Mouse (Mus musculus) myocyte (in vitro differentiated cells): ENCODE data around the gene Pdlim1.

ENCODE experiments used
- MYOG ChIP-seq, 3 experiments: IDR thresholded peaks; one replicate each; pipeline ENCODE4 v1.6.1; 2011; ENCODE audit warnings: control low read depth in 2 of 3, low read depth in 2 of 3, mild to moderate bottlenecking in 2 of 3; ENCODE audit not compliant: insufficient read length in 2 of 3, control insufficient read depth in 1 of 3, insufficient read depth in 1 of 3
- POLR2A ChIP-seq: IDR thresholded peaks from one replicate; pipeline ENCODE4 v1.6.1; 2011; ENCODE audit warnings: low read depth, mild to moderate bottlenecking, control low read depth, moderate library complexity; ENCODE audit not compliant: insufficient read length

DNA sequence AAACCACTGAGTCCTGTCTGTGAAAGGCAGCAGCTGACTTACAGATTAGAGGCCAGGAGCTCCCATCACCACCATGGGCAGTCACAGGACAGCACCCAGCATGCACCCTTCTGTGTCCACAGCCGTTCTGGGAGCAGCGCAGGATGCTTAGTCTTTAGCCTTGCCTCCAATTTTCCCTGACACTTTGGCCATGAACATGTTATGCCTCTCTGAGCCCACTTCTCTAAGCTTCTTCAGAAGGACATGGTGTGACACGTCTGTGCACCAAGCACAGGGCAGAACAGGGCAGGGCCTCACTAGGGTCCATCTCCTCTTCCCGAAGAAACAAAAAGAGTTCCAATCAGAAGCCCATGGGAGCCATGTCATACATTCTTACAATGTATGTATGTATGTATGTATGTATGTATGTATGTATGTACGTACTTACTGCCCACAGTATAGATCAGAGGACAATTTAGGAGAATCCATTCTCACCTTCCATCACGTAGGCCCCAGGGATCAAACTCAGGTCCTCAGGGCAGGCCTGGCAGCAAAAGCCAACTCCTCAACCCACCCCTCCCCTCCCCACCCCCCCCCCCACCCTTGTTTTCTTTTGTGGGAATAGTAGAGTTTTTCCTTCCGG, 24.9 kb downstream of the Pdlim1 start:
- no peak for TF ChIP-seq POLR2A
- TF ChIP-seq MYOG (IDR thresholded peaks at IDR 0.05; ENCODE audit: control insufficient read depth in 1 of 3, insufficient read depth in 1 of 3, insufficient read length in 2 of 3, low read depth in 2 of 3) = no peak
